Mouse (Mus musculus) heart, embryonic 10.5 days (tissue): Measurements from ENCODE around the gene Pnp. TPM values are rescaled to one million over a fixed set of nuclear protein-coding genes. Genes with fewer than 3 reads are reported as not detected.
"Not testable (repeated sequence)": the region's sequence is repeated elsewhere in the genome, so short reads cannot be mapped to it uniquely, and the experiment has no call there.

Experiments used
- DNase-seq: peaks from one replicate; pipeline ENCODE4 v3.0.0-alpha.2; 2017; ENCODE audit warnings: low spot score
- H3K27ac ChIP-seq: fragments of 300-500 bp; sonication (generic); 2 replicates; pipeline ENCODE4 v1.5.1; 2016; ENCODE audit warnings: mild to moderate bottlenecking
- H3K27me3 ChIP-seq: fragments of 300-500 bp; sonication (generic); 2 replicates; pipeline ENCODE4 v1.6.1; 2016; ENCODE audit warnings: mild to moderate bottlenecking; ENCODE audit not compliant: poor library complexity, insufficient read depth, severe bottlenecking
- H3K36me3 ChIP-seq: fragments of 300-500 bp; sonication (generic); 2 replicates; pipeline ENCODE4 v1.6.1; 2016; ENCODE audit warnings: mild to moderate bottlenecking, moderate library complexity
- H3K4me1 ChIP-seq: fragments of 300-500 bp; sonication (generic); 2 replicates; pipeline ENCODE4 v1.6.1; 2016; ENCODE audit warnings: mild to moderate bottlenecking
- H3K4me3 ChIP-seq: fragments of 300-500 bp; sonication (generic); 2 replicates; pipeline ENCODE4 v1.5.1; 2016; ENCODE audit warnings: mild to moderate bottlenecking, moderate library complexity
- H3K9me3 ChIP-seq: fragments of 300-500 bp; sonication (generic); 2 replicates; pipeline ENCODE4 v1.6.1; 2016; ENCODE audit warnings: mild to moderate bottlenecking, moderate library complexity
- WGBS: fragments of 180-500 bp; shearing (Covaris S2); methylation state at CpG from one replicate; pipeline ENCODE4 v1.1.7; 2016; 5-methylcytosine and 5-hydroxymethylcytosine counted together
- polyA plus RNA-seq: library from polyadenylated mRNA; unstranded; fragments of >200 nt; fragmentation: Nextera tagmentation; extraction: Ambion mirVana; gene quantifications from 2 replicates; pipeline ENCODE4 v1.2.1, GENCODE M21; 2016

Gene Pnp
- polyA plus RNA-seq = 44.3 and 63.0 TPM in 2 replicates

DNA sequence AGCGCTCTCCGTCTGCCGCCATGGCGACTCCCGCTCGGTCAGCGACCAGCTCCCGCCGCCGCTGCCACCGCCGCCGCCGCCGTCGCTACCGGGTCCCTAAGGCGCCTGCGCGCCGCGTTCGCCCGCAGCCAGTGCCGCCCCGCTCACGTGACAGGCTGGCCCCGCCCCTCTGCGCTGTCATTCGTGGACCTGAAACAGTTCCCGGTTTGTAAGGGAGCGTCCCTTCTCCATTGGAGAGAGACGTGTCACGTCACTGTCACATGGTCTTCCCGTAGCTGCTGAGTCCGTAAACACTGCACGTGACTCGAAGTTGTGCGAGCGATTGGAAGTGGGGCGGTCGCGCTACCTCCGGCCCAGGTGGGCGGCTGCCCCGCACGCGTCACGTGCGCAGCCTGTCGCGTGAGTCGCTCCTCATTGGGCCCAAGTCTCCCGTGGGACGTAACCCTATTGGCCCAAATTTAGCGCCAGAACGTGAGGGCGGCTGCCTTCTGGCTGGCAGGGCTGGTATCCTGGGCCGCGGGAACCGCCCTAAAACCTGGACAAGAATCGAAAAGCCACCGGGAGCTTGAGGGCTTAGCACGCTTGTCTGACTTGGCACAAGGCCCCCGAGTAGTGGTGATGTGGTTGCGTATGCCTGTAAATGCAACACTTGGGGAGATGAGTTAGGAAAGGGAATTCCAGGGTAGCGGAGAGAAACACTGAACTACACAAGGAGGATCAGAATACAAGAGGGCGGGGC is at the start of gene Pnp, which contains the start of gene Pip4p1:
Gene Pnp, plus strand, starts transcription at position 329 of the 739 bp plus-strand sequence.
Gene Pip4p1, minus strand, starts transcription at position 103 of the 739 bp plus-strand sequence.
- peaks cover 11% of the 10 kb centered on the region; the same call in 1 of the 2 replicates for H3K4me1 ChIP-seq
- under 1% methylated on average over 68 of the region's 68 CpGs for WGBS
- DNase-seq = peak; percentile 100
- peaks cover 35% of the 10 kb centered on the region for H3K36me3 ChIP-seq
- H3K9me3 ChIP-seq = no peaks in the 10 kb centered on the region
- H3K4me3 ChIP-seq = peak within 1 kb of the TSS; percentile 98
- H3K27ac ChIP-seq = peak within 1 kb of the TSS; percentile 96
- H3K27me3 ChIP-seq = no peaks in the 10 kb centered on the region

GRCm38 (mm10) chr14:50891621-50892020 is 39.3 kb upstream of the Pnp start:
- no peak overlapping the region for H3K27ac ChIP-seq
- H3K36me3 ChIP-seq = no peaks in the 10 kb centered on the region
- 87% methylated on average over 8 of the region's 8 CpGs for WGBS
- peaks cover 5% of the 10 kb centered on the region for H3K4me1 ChIP-seq
- no peak overlapping the region for H3K4me3 ChIP-seq
- peaks cover 27% of the 10 kb centered on the region for H3K27me3 ChIP-seq
- peak; percentile 72 for DNase-seq
- no peaks in the 10 kb centered on the region for H3K9me3 ChIP-seq

- Histone ChIP-seq H3K27me3 (peaks cover 32% of the 10 kb centered on the region), H3K4me3 (no peak overlapping the region), H3K27ac (no peak overlapping the region), H3K36me3 (no peaks in the 10 kb centered on the region), H3K4me1 (peaks cover 10% of the 10 kb centered on the region), H3K9me3 (no peaks in the 10 kb centered on the region)
- peak; percentile 51 for DNase-seq
- 85% methylated on average over 7 of the region's 7 CpGs for WGBS
These were observed 38.8 kb upstream of the Pnp start for GRCm38 (mm10) chr14:50892091-50892490.

- no peak overlapping the region; the same call in 1 of the 2 replicates for H3K27ac ChIP-seq
- no peak overlapping the region for H3K4me3 ChIP-seq
- H3K4me1 ChIP-seq = peaks cover 14% of the 10 kb centered on the region
- peaks cover 39% of the 10 kb centered on the region for H3K27me3 ChIP-seq
- peak; percentile 52 for DNase-seq
- WGBS = 81% methylated on average over 22 of the region's 22 CpGs
- no peaks in the 10 kb centered on the region for H3K36me3 ChIP-seq
- no peaks in the 10 kb centered on the region for H3K9me3 ChIP-seq
These were observed 38.1 kb upstream of the Pnp start for GRCm38 (mm10) chr14:50892541-50893459.

- Histone ChIP-seq H3K4me3 (no peak overlapping the region), H3K27me3 (peaks cover 39% of the 10 kb centered on the region), H3K27ac (no peak overlapping the region), H3K36me3 (no peaks in the 10 kb centered on the region), H3K4me1 (peaks cover 14% of the 10 kb centered on the region), H3K9me3 (no peaks in the 10 kb centered on the region)
- DNase-seq = no peak
These were observed 35.5 kb upstream of the Pnp start for GRCm38 (mm10) chr14:50895407-50895806.

GRCm38 (mm10) chr14:50895985-50896746 is 34.7 kb upstream of the Pnp start:
- peaks cover 14% of the 10 kb centered on the region for H3K4me1 ChIP-seq
- H3K27me3 ChIP-seq = peaks cover 39% of the 10 kb centered on the region
- peak overlapping the region; percentile 62 for H3K4me3 ChIP-seq
- DNase-seq = no peak
- H3K27ac ChIP-seq = 0 out of 2 replicates have a peak overlapping the region, but pooled peaks have one; percentile 36
- no peaks in the 10 kb centered on the region for H3K36me3 ChIP-seq
- no peaks in the 10 kb centered on the region for H3K9me3 ChIP-seq
- WGBS = 17% methylated on average over 19 of the region's 19 CpGs

DNA sequence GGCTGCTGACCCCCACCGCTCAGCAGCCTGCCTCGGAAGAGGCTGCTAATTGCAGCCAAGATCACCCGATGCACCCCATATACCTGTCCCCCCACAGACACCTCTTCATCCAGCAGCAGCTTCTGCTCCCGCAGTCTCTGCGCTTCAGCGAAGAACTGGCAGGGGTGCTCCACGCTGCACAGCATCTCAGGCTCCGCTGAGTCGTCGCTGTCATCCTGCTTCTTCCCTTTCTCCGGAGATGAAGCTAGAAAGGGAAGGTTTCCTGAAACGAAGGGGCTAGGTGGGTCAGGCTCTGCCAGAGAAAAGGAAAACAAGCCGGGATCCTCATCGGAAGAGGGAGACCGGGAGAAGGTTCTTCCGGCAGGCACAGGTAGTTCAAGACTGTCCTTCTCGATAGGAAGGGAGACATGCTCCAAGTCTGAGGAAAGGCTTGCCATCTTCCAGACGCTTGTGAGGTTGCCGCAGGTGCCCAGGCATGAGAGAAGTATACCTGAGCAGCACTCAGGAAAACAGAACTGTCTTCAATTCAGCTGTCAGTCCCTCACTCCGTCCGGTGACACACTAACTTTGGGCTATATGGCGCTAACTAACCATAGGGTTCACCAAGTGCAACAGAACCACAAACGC is 34.0 kb upstream of the Pnp start:
- Histone ChIP-seq H3K4me3 (peak overlapping the region; percentile 62), H3K9me3 (no peaks in the 10 kb centered on the region), H3K4me1 (peaks cover 14% of the 10 kb centered on the region), H3K36me3 (no peaks in the 10 kb centered on the region), H3K27me3 (peaks cover 39% of the 10 kb centered on the region), H3K27ac (0 out of 2 replicates have a peak overlapping the region, but pooled peaks have one; percentile 36)
- 18% methylated on average over 23 of the region's 23 CpGs for WGBS
- DNase-seq = peak; percentile 68

- 33% methylated on average over 7 of the region's 7 CpGs for WGBS
- H3K27ac ChIP-seq = 0 out of 2 replicates have a peak within 1 kb of the TSS, but pooled peaks have one; percentile 36
- H3K36me3 ChIP-seq = no peaks in the 10 kb centered on the region
- peaks cover 39% of the 10 kb centered on the region for H3K27me3 ChIP-seq
- peak; percentile 76 for DNase-seq
- peak within 1 kb of the TSS; percentile 62 for H3K4me3 ChIP-seq
- H3K9me3 ChIP-seq = no peaks in the 10 kb centered on the region
- peaks cover 14% of the 10 kb centered on the region for H3K4me1 ChIP-seq
These were observed 33.5 kb upstream of the Pnp start, which contains the start of gene Klhl33 for GRCm38 (mm10) chr14:50897374-50897765. TSS of gene Klhl33 (minus strand) at chr14:50897507.

DNA sequence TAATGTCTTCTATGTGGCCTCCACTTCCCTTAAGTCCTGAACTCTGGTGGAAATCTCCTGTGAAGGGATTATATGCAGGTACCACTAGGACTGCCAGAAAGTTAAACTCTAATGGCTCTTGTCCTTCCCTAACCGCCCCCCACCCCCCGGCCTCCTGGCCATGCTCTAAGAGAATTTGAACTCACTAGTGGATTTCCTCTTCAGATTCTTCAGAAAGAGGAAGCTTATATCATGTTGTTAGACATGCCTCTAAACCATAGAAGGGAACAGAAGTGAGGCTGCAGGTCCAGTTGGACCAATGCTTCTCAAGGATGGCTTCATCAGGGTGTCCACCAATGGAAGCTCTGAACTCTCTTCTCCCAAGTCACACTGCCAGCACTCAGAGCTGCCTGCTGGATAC is 32.9 kb upstream of the Pnp start:
- H3K4me3 ChIP-seq, H3K36me3 ChIP-seq, H3K27ac ChIP-seq, H3K9me3 ChIP-seq: not testable (repeated sequence)
- Histone ChIP-seq H3K4me1 (peaks cover 14% of the 10 kb centered on the region), H3K27me3 (peaks cover 38% of the 10 kb centered on the region)
- WGBS = 93% methylated on average over 2 of the region's 2 CpGs
- DNase-seq = peak; percentile 51

GRCm38 (mm10) chr14:50903973-50904827 is 26.7 kb upstream of the Pnp start:
- Histone ChIP-seq H3K4me1 (peaks cover 5% of the 10 kb centered on the region; the same call in 1 of the 2 replicates), H3K9me3 (no peaks in the 10 kb centered on the region), H3K27ac (peak overlapping the region; percentile 39), H3K36me3 (no peaks in the 10 kb centered on the region), H3K4me3 (peak overlapping the region; percentile 61), H3K27me3 (no peaks in the 10 kb centered on the region)
- peak; percentile 88 for DNase-seq
- WGBS = 3% methylated on average over 26 of the region's 26 CpGs

GRCm38 (mm10) chr14:50904828-50905129 is 26.1 kb upstream of the Pnp start:
- 77% methylated on average over 4 of the region's 4 CpGs for WGBS
- H3K4me3 ChIP-seq = no peak overlapping the region
- no peaks in the 10 kb centered on the region for H3K27me3 ChIP-seq
- no peaks in the 10 kb centered on the region for H3K36me3 ChIP-seq
- peaks cover 5% of the 10 kb centered on the region; the same call in 1 of the 2 replicates for H3K4me1 ChIP-seq
- no peaks in the 10 kb centered on the region for H3K9me3 ChIP-seq
- no peak overlapping the region for H3K27ac ChIP-seq
- DNase-seq = no peak
